Mouse (Mus musculus): ENCODE measurements around the gene Loxl1. TPM values are rescaled to one million over a fixed set of nuclear protein-coding genes. Genes with fewer than 3 reads are reported as not detected.

Gene Loxl1
- polyA plus RNA-seq, 1 experiment from 2014 or later = 2.8 TPM

DNA sequence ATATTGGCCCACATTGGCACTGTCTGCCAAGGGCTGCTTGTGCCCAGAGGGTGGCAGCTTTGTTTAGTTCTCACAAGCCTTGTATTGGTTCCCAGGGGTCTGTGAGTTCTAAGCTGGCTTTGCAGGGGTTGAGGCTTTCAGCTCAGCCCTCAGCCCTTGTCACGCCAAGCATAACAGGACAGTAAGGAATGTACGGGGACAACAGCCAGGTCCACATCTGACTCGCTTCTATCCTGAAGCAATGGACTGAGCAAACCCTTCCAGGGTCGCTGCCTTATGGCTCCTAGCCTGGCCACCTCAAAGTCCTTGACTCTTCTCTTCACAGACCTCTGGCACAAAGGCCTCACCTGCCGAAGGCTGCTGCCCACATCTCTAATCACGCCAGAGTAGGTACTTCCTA lies 34.8 kb upstream of the Loxl1 start:
- Histone ChIP-seq H3K27me3 (ENCODE audit: insufficient read depth, low read length) (no peaks in the 10 kb centered on the region), H3K4me3 (ENCODE audit: low read depth, low read length) (no peak overlapping the region), H3K36me3 (replicated peaks; ENCODE audit: insufficient read depth, low read length) (no peaks in the 10 kb centered on the region), H3K4me1 (ENCODE audit: insufficient read depth) (0 out of 2 replicates have a peak, but pooled peaks cover 2% of the 10 kb centered on the region), H3K27ac (ENCODE audit: low read depth) (no peak overlapping the region), H3K9ac (replicated peaks) (no peak overlapping the region), H3K4me2 (ENCODE audit: low read depth, low read length) (no peak overlapping the region), H3K9me3 (ENCODE audit: low read length) (no peaks in the 10 kb centered on the region)
- DNase-seq (no peak), ATAC-seq (no peak)
- TF ChIP-seq EP300 (IDR thresholded peaks at IDR 0.05; ENCODE audit: low read depth) (no peak), CTCF (IDR thresholded peaks at IDR 0.05; ENCODE audit: low read depth) (no peak)
- 76% methylated on average over 6 of the region's 6 CpGs for WGBS (ENCODE audit: insufficient replicate concordance)

DNA sequence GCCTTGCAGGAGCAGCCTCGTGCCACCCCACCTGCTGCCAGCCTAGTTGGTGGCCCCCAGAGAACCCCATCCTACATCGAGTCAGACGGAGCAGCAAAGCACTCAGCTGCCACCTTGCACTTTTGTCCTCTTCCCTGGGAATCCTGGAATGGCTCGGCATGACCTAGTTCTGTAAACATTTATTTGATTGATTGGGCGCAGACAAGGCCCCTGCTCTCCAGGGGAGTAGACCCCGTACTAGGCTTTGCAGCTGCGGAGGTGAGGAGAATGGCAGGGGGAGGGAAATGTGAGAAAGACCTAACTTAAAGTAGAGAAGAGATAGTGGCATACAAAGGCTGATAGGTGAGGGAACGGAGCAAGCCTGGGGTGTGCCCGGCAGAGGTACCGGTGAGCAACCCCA lies 33.5 kb upstream of the Loxl1 start:
- Histone ChIP-seq H3K27ac (ENCODE audit: low read depth) (no peak overlapping the region), H3K9ac (replicated peaks) (no peak overlapping the region), H3K4me3 (ENCODE audit: low read depth, low read length) (no peak overlapping the region), H3K36me3 (replicated peaks; ENCODE audit: insufficient read depth, low read length) (no peaks in the 10 kb centered on the region), H3K4me2 (ENCODE audit: low read depth, low read length) (no peak overlapping the region), H3K9me3 (ENCODE audit: low read length) (no peaks in the 10 kb centered on the region), H3K4me1 (ENCODE audit: insufficient read depth) (0 out of 2 replicates have a peak, but pooled peaks cover 2% of the 10 kb centered on the region), H3K27me3 (ENCODE audit: insufficient read depth, low read length) (no peaks in the 10 kb centered on the region)
- no peak for TF ChIP-seq EP300 (IDR thresholded peaks at IDR 0.05; ENCODE audit: low read depth)
- no peak for TF ChIP-seq CTCF (IDR thresholded peaks at IDR 0.05; ENCODE audit: low read depth)
- ATAC-seq (peak; percentile 58; the same call in 1 of the 2 replicates), DNase-seq (peak; percentile 69)
- 32% methylated on average over 10 of the region's 10 CpGs for WGBS (ENCODE audit: insufficient replicate concordance)

DNA sequence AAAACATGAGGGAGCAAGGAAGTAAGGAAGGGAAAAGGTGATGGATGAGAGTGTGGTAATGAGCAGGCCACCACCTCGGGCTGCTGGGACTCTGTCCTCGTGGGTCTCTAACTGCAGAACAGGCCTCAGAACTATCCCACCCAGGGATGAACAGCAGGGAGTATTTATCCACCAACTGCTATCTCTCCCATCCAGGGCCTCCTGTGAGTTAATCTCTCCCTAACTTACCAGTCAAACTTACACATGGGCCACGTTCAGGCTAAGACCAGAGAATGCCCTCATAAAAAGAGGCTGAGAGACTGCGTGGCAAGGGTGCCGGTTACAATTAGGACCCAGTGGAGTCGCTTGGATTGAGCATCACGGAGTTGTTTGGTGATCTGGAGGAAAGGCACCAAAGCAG lies 33.0 kb upstream of the Loxl1 start:
- Histone ChIP-seq H3K27ac (ENCODE audit: low read depth) (no peak overlapping the region), H3K4me2 (ENCODE audit: low read depth, low read length) (no peak overlapping the region), H3K4me3 (ENCODE audit: low read depth, low read length) (no peak overlapping the region), H3K9ac (replicated peaks) (no peak overlapping the region), H3K27me3 (ENCODE audit: insufficient read depth, low read length) (no peaks in the 10 kb centered on the region), H3K36me3 (replicated peaks; ENCODE audit: insufficient read depth, low read length) (no peaks in the 10 kb centered on the region), H3K4me1 (ENCODE audit: insufficient read depth) (0 out of 2 replicates have a peak, but pooled peaks cover 2% of the 10 kb centered on the region), H3K9me3 (ENCODE audit: low read length) (no peaks in the 10 kb centered on the region)
- ATAC-seq = no peak
- TF ChIP-seq CTCF (IDR thresholded peaks at IDR 0.05; ENCODE audit: low read depth) (no peak), EP300 (IDR thresholded peaks at IDR 0.05; ENCODE audit: low read depth) (no peak)
- no peak for DNase-seq
- WGBS (ENCODE audit: insufficient replicate concordance) = 53% methylated on average over 7 of the region's 7 CpGs

GRCm38 (mm10) chr9:58341795-58342194 lies 28.8 kb upstream of the Loxl1 start:
- no peak for DNase-seq
- ATAC-seq = no peak
- Histone ChIP-seq H3K9me3 (ENCODE audit: low read length) (no peaks in the 10 kb centered on the region), H3K4me2 (ENCODE audit: low read depth, low read length) (no peak overlapping the region), H3K4me1 (ENCODE audit: insufficient read depth) (0 out of 2 replicates have a peak, but pooled peaks cover 2% of the 10 kb centered on the region), H3K9ac (replicated peaks) (no peak overlapping the region), H3K4me3 (ENCODE audit: low read depth, low read length) (no peak overlapping the region), H3K27ac (ENCODE audit: low read depth) (no peak overlapping the region), H3K36me3 (replicated peaks; ENCODE audit: insufficient read depth, low read length) (no peaks in the 10 kb centered on the region), H3K27me3 (ENCODE audit: insufficient read depth, low read length) (no peaks in the 10 kb centered on the region)
- WGBS (ENCODE audit: insufficient replicate concordance) = 88% methylated on average over 1 of the region's 1 CpGs
- TF ChIP-seq EP300 (IDR thresholded peaks at IDR 0.05; ENCODE audit: low read depth) (no peak), CTCF (IDR thresholded peaks at IDR 0.05; ENCODE audit: low read depth) (peak; percentile 12; the same call in 1 of the 2 replicates)

- no peaks in the 10 kb centered on the region for H3K9me3 ChIP-seq (ENCODE audit: low read length)
- no peaks in the 10 kb centered on the region for H3K36me3 ChIP-seq (replicated peaks; ENCODE audit: insufficient read depth, low read length)
- no peak overlapping the region for H3K9ac ChIP-seq (replicated peaks)
- 63% methylated on average over 8 of the region's 8 CpGs for WGBS (ENCODE audit: insufficient replicate concordance)
- TF ChIP-seq EP300 (IDR thresholded peaks at IDR 0.05; ENCODE audit: low read depth) (no peak), CTCF (IDR thresholded peaks at IDR 0.05; ENCODE audit: low read depth) (no peak)
- H3K4me3 ChIP-seq (ENCODE audit: low read depth, low read length) = no peak overlapping the region
- H3K4me1 ChIP-seq (ENCODE audit: insufficient read depth) = no peaks in the 10 kb centered on the region
- no peak overlapping the region for H3K4me2 ChIP-seq (ENCODE audit: low read depth, low read length)
- ATAC-seq (no peak), DNase-seq (no peak)
- no peaks in the 10 kb centered on the region for H3K27me3 ChIP-seq (ENCODE audit: insufficient read depth, low read length)
- no peak overlapping the region for H3K27ac ChIP-seq (ENCODE audit: low read depth)
Measured at GRCm38 (mm10) chr9:58336650-58337281, 23.8 kb upstream of the Loxl1 start.

GRCm38 (mm10) chr9:58331276-58331675 lies 18.3 kb upstream of the Loxl1 start:
- Histone ChIP-seq H3K9ac (replicated peaks) (no peak overlapping the region), H3K36me3 (replicated peaks; ENCODE audit: insufficient read depth, low read length) (no peaks in the 10 kb centered on the region), H3K27me3 (ENCODE audit: insufficient read depth, low read length) (no peaks in the 10 kb centered on the region), H3K4me3 (ENCODE audit: low read depth, low read length) (no peak overlapping the region), H3K27ac (ENCODE audit: low read depth) (no peak overlapping the region), H3K4me2 (ENCODE audit: low read depth, low read length) (no peak overlapping the region), H3K4me1 (ENCODE audit: insufficient read depth) (no peaks in the 10 kb centered on the region), H3K9me3 (ENCODE audit: low read length) (no peaks in the 10 kb centered on the region)
- 59% methylated on average over 3 of the region's 3 CpGs for WGBS (ENCODE audit: insufficient replicate concordance)
- no peak for ATAC-seq
- no peak for DNase-seq
- TF ChIP-seq EP300 (IDR thresholded peaks at IDR 0.05; ENCODE audit: low read depth) (no peak), CTCF (IDR thresholded peaks at IDR 0.05; ENCODE audit: low read depth) (no peak)

Measured in liver, postnatal 0 days (tissue).